Mouse (Mus musculus) ES-Bruce4 (cell line): Measurements from ENCODE around the gene Glb1. TPM values are rescaled to one million over a fixed set of nuclear protein-coding genes. Genes with fewer than 3 reads are reported as not detected.

Source experiments
- H3K27ac ChIP-seq: 2 replicates; pipeline ENCODE4 v1.5.1; 2012; ENCODE audit warnings: low read length, inconsistent platforms; ENCODE audit not compliant: insufficient read depth
- H3K27me3 ChIP-seq: 2 replicates; pipeline ENCODE4 v1.6.1; 2012; ENCODE audit warnings: mild to moderate bottlenecking, low read length, inconsistent platforms; ENCODE audit not compliant: control insufficient read depth, poor library complexity, insufficient read depth, severe bottlenecking
- H3K36me3 ChIP-seq: 2 replicates; pipeline ENCODE4 v1.6.1; 2012; ENCODE audit warnings: inconsistent platforms, mild to moderate bottlenecking, low read length, moderate library complexity; ENCODE audit not compliant: control insufficient read depth, poor library complexity, insufficient read depth, severe bottlenecking
- H3K4me1 ChIP-seq: one replicate; pipeline ENCODE4 v1.8.1; 2011; ENCODE audit warnings: low read length; ENCODE audit not compliant: control insufficient read depth, insufficient read depth
- H3K4me3 ChIP-seq: 2 replicates; pipeline ENCODE4 v1.5.1; 2011; ENCODE audit warnings: low read depth, mild to moderate bottlenecking, low read length
- H3K9ac ChIP-seq: 2 replicates; pipeline ENCODE4 v1.6.1; 2012; ENCODE audit warnings: low read depth, mild to moderate bottlenecking, inconsistent platforms; ENCODE audit not compliant: poor library complexity, severe bottlenecking
- H3K9me3 ChIP-seq: replicated peaks from 2 replicates; pipeline ENCODE4 v1.6.1; 2012; ENCODE audit warnings: mild to moderate bottlenecking, low read length, inconsistent platforms; ENCODE audit not compliant: control insufficient read depth, poor library complexity, insufficient read depth, severe bottlenecking
- CTCF ChIP-seq: IDR thresholded peaks from one replicate; pipeline ENCODE4 v1.8.1; 2011; ENCODE audit warnings: low read depth, low read length
- EP300 ChIP-seq: IDR thresholded peaks from 2 replicates; pipeline ENCODE4 v1.6.1; 2011; ENCODE audit warnings: low read depth, low read length; ENCODE audit not compliant: insufficient read depth
- POLR2A ChIP-seq: IDR thresholded peaks from one replicate; pipeline ENCODE4 v1.8.1; 2011; ENCODE audit warnings: low read length; ENCODE audit not compliant: insufficient read depth
- polyA plus RNA-seq: library from polyadenylated mRNA; stranded (reverse); fragments of >200 nt; gene quantifications from 2 replicates; pipeline ENCODE4 v1.2.4, GENCODE M21; 2011; ENCODE audit warnings: low read depth; ENCODE audit not compliant: missing spikeins, insufficient read depth, insufficient read length

Glb1 gene
- polyA plus RNA-seq, 1 experiment, result 41.1 TPM

DNA sequence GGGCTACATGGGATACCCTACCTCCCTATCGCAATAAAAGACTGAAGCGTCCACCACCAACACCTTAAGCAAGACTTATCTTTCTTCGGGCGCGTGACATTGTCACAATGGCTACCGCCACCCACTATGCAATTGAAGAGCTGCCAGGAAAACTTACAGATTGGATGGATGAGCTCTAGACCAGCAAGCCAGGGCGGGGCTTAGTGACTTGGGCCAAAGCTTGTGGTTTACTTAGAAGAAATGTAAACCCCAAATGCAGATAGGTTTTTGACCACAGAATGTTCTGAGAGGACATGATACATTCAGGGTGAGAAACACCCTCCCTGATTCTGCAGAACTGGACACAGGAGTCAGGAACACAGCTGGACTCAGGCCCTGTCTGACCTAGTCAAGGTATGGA lies 100.2 kb downstream of the Glb1 start:
- H3K36me3 ChIP-seq, result no peaks in the 10 kb centered on the region; the same call in 1 of the 2 replicates
- no peaks in the 10 kb centered on the region for H3K9me3 ChIP-seq
- no peak overlapping the region for H3K4me3 ChIP-seq
- peak overlapping the region; percentile 59 for H3K9ac ChIP-seq
- H3K4me1 ChIP-seq, result peaks cover 3% of the 10 kb centered on the region
- H3K27me3 ChIP-seq, result no peaks in the 10 kb centered on the region
- TF ChIP-seq POLR2A (no peak), CTCF (no peak), EP300 (no peak)
- H3K27ac ChIP-seq, result peak overlapping the region; percentile 96

GRCm38 (mm10) chr9:114501913-114502312 lies 101.0 kb downstream of the Glb1 start:
- Histone ChIP-seq H3K4me1 (peaks cover 3% of the 10 kb centered on the region), H3K27ac (peak overlapping the region; percentile 30; the same call in 1 of the 2 replicates), H3K36me3 (peaks cover 5% of the 10 kb centered on the region), H3K9ac (no peak overlapping the region), H3K4me3 (no peak overlapping the region), H3K27me3 (no peaks in the 10 kb centered on the region), H3K9me3 (no peaks in the 10 kb centered on the region)
- TF ChIP-seq POLR2A (no peak), EP300 (no peak), CTCF (no peak)

DNA sequence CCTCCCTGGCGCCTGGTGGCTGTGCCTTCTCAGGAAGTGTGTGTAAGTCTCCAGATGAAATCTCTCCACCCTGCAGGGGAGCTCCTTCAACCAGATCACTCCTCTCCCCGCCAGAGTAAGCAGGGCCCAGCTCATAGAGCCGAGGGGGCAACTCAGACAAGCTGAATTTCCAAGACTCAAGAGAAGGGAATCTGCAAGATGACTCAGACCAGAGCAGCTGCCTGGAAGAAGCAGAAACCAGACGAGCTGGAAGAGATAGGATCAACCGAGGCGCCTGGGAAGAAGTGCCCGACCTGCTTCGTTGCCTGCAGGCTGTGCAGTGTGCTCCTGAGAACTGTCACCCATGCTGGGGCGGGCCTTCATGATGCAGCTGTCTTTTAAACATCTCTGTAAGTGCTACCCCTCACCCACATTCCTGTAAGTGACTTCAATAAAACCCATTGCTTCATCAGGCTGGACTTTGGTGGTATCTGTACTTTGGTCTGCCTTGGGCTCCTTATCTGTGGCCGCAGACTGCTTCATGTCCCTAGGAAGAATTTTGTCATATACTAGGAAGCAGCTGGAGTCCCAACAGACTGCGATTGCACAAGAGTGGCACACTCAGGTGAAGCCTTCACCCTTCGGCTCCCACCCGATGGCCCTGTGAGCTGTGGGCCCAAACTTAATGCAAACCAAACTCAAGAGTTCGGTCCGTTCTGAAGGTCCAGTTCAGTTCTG lies 102.0 kb downstream of the Glb1 start:
- H3K27me3 ChIP-seq, result no peaks in the 10 kb centered on the region
- H3K4me1 ChIP-seq, result peaks cover 3% of the 10 kb centered on the region
- TF ChIP-seq EP300 (no peak), CTCF (no peak), POLR2A (no peak)
- peak overlapping the region; percentile 6 for H3K27ac ChIP-seq
- no peaks in the 10 kb centered on the region for H3K9me3 ChIP-seq
- H3K4me3 ChIP-seq, result no peak overlapping the region
- H3K36me3 ChIP-seq, result peaks cover 9% of the 10 kb centered on the region
- 0 out of 2 replicates have a peak overlapping the region, but pooled peaks have one; percentile 24 for H3K9ac ChIP-seq

DNA sequence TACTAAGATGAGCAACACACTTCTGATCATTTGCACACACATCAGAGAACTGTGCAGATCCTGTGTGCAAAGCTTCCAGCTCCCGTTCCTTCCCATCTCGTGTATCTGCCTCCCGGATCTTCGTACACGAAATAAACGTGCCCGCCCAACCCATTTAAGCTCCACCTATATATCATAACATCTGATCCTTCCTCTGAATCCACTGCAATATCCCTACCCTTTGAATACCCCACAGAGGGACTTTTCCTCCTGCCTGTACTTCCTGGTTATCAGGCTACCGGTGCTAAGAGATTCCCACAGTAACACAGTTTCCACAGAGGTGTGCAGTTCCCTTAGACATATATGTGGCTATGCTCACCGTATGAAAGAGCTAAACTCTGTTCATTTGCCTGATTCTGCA lies 103.9 kb downstream of the Glb1 start, which contains the start of gene Ccr4:
Gene Ccr4, minus strand, starts transcription at position 101 of the 400 bp plus-strand sequence.
- TF ChIP-seq POLR2A, result no peak

GRCm38 (mm10) chr9:114506564-114506963 lies 105.7 kb downstream of the Glb1 start:
- peak overlapping the region; percentile 39 for H3K27ac ChIP-seq
- TF ChIP-seq EP300 (no peak), POLR2A (no peak), CTCF (no peak)
- no peaks in the 10 kb centered on the region for H3K27me3 ChIP-seq
- H3K4me3 ChIP-seq, result no peak overlapping the region
- H3K9me3 ChIP-seq, result no peaks in the 10 kb centered on the region
- H3K9ac ChIP-seq, result no peak overlapping the region
- H3K4me1 ChIP-seq, result peaks cover 1% of the 10 kb centered on the region
- peaks cover 40% of the 10 kb centered on the region for H3K36me3 ChIP-seq

More for the DNA sequence above, 103.9 kb downstream of the Glb1 start, which contains the start of gene Ccr4:
- Histone ChIP-seq H3K9ac (no peak within 1 kb of the TSS), H3K4me3 (no peak within 1 kb of the TSS), H3K9me3 (no peaks in the 10 kb centered on the region), H3K4me1 (peaks cover 3% of the 10 kb centered on the region), H3K27ac (peak within 1 kb of the TSS; percentile 13; the same call in 1 of the 2 replicates), H3K27me3 (no peaks in the 10 kb centered on the region), H3K36me3 (peaks cover 28% of the 10 kb centered on the region)

GRCm38 (mm10) chr9:114507421-114507820 lies 106.5 kb downstream of the Glb1 start:
- H3K9me3 ChIP-seq, result no peaks in the 10 kb centered on the region
- H3K4me3 ChIP-seq, result no peak overlapping the region
- H3K4me1 ChIP-seq, result no peaks in the 10 kb centered on the region
- no peak overlapping the region for H3K9ac ChIP-seq
- TF ChIP-seq EP300, result no peak
- TF ChIP-seq POLR2A, result no peak
- TF ChIP-seq CTCF, result no peak
- peaks cover 44% of the 10 kb centered on the region for H3K36me3 ChIP-seq
- peak overlapping the region; percentile 22; the same call in 1 of the 2 replicates for H3K27ac ChIP-seq
- H3K27me3 ChIP-seq, result no peaks in the 10 kb centered on the region
